Mouse (Mus musculus) C2C12 (cell line): ENCODE data around the gene Olfr220.

Experiments
- CTCF ChIP-seq: IDR thresholded peaks from one replicate; pipeline ENCODE4 v1.5.1; 2011; ENCODE audit not compliant: control insufficient read depth, insufficient read depth, insufficient read length
- MAX ChIP-seq: IDR thresholded peaks from one replicate; pipeline ENCODE4 v1.6.1; 2011; ENCODE audit warnings: mild to moderate bottlenecking, control low read depth
- MYOD1 ChIP-seq: IDR thresholded peaks from one replicate; pipeline ENCODE4 v1.6.1; 2011; ENCODE audit warnings: low read depth; ENCODE audit not compliant: control insufficient read depth, insufficient read length
- MYOG ChIP-seq: IDR thresholded peaks from one replicate; pipeline ENCODE4 v1.6.1; 2011; ENCODE audit not compliant: control insufficient read depth, insufficient read length; ENCODE audit errors: extremely low read depth
- USF1 ChIP-seq: IDR thresholded peaks from one replicate; pipeline ENCODE4 v1.6.1; 2011; ENCODE audit warnings: low read depth, mild to moderate bottlenecking, control low read depth, moderate library complexity

GRCm38 (mm10) chr1:174466240-174466639 is 24.4 kb downstream of the Olfr220 start:
- TF ChIP-seq CTCF (no peak), USF1 (no peak), MYOG (no peak), MAX (no peak), MYOD1 (no peak)
